Mouse (Mus musculus): ENCODE results near the gene Slc17a8.
"Not testable (repeated sequence)": the region's sequence is repeated elsewhere in the genome, so short reads cannot be mapped to it uniquely, and the experiment has no call there.

Gene Slc17a8

DNA sequence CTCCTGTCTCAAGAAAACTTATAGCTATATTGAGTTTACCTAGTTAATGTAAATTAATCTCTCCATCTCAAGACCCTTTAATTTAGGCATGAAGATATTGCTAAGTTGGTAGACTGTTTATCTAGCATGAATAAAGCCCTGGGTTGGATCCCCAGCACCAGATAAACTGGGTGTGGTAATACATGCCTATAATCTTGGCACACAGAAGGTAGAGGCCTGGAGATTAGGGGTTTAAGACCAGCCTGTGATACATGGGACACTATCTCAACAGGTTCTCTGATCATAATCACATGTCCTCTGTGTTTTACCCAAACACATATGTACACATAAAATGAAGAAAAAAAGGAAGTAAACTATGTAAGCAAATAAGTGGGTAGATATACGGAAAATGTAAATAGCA is 32.3 kb downstream of the Slc17a8 start:
- no peak for DNase-seq

- DNase-seq, result no peak
Observed at GRCm38 (mm10) chr10:89584709-89585108, 36.3 kb downstream of the Slc17a8 start.

DNA sequence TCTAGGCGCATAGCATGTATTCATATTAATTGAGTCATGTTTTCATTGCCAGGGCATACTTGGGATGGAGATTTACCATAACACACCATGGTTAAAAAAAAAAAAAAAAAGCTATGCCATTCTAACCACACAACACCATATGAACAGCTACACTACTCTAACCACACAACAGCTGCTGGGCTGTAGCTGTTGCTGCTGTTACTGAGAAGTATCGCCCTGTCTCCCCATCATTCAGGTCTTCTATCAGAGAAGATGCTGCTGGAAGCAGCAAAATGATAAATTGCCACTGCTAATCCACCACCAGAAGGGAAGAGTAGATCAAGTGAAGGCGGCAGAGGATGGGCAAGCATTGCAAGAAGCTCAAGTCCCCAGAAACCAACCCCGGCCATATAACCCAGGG is 42.3 kb downstream of the Slc17a8 start:
- DNase-seq, result no peak

DNA sequence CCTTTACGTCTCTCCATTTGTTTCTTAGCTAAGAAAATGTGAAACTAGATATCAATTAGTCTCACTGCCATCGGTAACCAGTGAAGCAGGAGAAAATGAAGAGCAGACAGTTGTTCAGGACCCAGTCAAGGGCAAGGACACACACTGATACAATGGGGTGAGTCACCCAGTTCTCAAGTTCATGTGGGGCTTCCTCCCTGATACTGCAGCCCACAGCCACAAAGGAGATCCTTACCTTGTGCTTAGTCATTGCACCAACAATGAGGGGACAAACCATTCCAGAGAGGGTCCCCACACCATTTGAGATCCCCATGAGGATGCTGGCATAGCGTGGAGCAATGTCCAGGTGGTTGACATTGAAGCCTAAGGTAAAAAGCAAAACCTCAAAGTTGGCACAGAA is 43.4 kb downstream of the Slc17a8 start:
- DNase-seq, result no peak

GRCm38 (mm10) chr10:89573421-89573820 is 47.6 kb downstream of the Slc17a8 start:
- no peak for DNase-seq

DNA sequence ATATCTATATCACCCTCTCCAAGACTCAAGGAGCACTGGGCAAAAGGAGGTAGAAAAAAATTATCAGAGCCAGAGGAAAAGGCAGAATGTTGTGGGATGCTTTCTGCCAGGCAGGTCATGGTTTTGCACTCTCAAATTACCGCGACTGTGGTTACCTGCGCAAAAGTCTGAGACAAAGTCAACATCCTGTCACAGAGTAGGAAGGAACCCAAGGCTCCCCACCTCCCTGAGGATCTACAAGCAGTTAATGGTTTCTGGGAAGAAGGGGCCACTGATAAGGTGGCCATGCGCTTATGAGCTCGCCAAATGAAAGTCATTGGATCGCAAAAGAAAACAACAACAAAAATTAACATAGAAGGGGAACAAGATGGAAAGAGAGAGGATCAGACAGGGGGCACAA is 48.1 kb downstream of the Slc17a8 start:
- no peak for DNase-seq

DNA sequence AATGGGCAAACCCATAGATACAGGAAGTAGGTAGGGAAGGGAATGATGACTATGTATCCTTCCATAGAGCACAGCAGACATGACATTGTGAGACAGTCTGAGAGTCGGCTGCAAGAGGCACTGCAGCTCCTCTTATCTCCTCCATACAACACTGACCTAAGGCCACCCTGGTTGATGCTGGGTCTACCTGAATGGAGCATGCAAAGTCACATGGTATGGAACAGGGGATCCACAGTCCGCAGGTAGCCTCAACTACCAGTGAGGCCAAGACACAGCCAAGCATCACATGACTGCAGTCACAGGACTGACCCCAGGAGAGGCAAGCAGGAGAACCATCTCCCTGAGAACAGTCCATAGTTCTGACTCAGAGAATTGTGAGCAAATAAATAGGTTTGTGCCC is 53.7 kb downstream of the Slc17a8 start:
- DNase-seq, result no peak

GRCm38 (mm10) chr10:89565301-89566022 is 55.6 kb downstream of the Slc17a8 start:
- no peak for DNase-seq

DNA sequence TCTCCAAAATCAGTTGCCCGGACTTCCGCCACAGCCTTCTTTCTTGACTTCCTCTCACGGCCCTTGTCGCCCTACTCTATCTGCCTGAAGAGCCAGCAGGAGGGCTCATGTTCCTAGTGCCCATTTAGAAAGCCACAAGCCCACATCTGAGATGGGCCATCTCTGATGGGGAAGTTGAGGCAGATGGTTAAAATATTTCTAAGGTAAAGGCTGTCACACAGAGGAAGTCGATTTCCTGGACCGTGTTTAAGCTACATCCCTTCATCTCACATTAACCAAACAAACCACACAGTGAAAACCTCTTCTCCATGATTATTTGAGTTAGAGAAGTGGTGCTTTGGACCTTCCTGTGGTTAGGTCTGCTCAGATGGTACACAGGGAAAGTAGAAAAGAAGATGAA is 58.9 kb downstream of the Slc17a8 start:
- DNase-seq, result no peak

DNA sequence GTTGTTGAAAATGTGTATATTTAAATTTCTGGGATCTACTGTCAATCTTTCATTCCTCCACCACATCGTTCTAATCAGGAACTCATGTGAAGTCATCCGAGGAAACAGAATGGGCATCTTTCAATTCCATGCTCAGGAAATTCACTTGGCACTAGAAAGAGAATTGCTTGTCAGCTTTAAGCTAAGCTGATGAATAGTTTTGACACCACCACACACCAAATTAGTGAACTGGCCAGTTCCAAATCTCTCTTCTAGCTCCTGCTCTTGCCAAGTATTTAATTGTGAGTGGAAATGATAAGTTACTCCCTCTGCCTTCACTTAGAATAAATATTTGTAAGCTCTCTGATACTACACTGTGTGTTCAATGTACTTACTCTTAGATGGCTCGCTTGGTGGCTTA is 61.7 kb downstream of the Slc17a8 start:
- no peak for DNase-seq

- DNase-seq, result not testable (repeated sequence)
Observed at GRCm38 (mm10) chr10:89554885-89555284, 66.2 kb downstream of the Slc17a8 start.

DNA sequence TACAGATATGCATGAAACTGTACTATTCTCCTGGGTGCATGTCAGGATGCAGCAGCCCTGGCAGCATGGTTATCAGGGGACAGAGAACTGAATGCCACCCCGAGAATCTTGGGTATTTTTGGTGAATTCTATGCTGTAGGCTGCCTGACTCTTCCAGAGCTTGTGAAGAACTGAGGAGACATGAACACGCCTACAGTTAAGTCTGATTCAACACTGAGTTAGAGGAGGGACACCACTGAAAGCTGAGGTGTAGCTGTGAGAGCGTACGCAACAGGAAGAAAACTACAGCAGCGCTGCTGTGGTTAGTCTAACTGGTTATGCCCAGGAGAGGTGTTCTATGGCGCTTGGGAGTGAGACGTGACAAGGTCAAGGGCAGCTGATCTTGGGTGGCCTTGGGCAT is 67.2 kb downstream of the Slc17a8 start:
- not testable (repeated sequence) for DNase-seq

DNA sequence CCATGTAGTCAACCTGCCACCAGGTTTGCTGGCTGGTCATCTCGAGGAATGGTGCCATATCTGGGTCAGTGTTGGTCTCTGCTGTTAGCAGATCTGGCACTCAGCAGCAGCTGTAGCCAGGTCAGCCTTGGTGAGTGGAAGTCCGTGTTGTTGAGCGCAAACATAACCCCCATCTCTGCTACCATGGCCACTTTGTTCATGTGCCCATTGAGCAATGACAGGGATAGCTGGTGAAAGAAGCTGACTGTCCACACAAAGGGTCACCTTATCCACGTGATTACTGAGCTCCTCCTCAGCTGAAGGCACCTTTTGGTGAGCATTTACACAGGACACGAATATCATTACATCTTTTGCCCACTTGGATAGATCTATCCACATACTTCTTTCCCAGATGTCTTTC is 68.0 kb downstream of the Slc17a8 start:
- DNase-seq, result no peak

DNA sequence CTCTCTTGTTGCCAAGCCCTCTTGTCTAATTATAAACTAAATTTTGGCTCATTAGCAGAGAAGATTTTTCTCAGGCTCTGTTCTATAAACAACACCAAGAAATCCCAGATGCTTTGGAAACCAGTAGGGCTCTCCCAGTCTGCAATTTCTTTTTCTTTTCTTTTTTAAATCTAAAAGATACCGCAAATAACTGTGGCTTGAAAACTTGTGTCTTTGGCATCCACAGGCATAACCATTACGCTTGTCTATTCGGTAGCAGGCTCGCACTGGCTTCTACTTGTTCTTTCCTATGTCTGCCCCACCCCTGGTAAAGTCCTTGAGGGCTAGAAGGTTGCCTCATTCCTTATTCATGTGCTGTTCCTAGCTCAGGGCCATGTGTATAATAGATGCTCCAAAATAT is 69.4 kb downstream of the Slc17a8 start:
- no peak for DNase-seq

GRCm38 (mm10) chr10:89548028-89548427 is 73.0 kb downstream of the Slc17a8 start:
- DNase-seq, result no peak

GRCm38 (mm10) chr10:89546989-89547388 is 74.1 kb downstream of the Slc17a8 start:
- no peak for DNase-seq

DNA sequence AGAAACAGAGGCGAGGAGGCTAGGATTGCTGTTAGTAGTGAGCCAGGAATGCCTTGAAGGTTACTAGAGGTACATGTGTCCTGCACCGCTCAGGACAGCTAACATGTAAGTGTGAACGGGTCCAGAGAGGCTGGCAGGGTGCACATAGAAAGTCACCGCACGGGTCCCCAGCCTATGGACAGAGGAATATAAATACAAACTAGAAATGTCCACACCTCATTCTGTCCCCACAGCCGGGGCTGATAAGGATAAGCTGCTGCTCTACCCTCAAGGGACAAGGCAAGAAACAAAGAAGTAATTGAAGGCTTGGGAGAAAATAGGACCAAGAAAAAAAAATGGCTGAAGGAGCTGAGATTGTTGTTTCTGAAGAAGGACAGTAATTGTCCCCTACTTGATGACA is 77.2 kb downstream of the Slc17a8 start:
- no peak for DNase-seq

DNA sequence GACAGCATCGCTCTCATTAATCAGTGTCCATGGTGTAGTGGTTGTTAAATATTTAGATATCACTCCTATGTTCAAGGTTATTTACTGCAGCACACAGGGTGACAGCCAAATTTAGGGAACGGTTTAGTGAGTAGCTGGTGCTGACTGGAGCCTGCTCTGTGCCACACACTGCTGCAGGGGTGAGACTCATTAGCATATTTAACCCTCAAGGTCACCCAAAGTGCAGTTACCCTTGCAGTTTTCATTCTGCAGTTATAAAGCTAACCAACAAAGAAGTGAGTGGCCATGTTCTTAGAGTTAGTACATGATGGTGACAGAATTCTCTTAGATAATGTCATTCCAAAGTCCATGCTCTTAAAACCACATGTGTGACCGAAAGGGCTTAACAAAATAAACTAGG is 78.7 kb downstream of the Slc17a8 start:
- no peak for DNase-seq

DNA sequence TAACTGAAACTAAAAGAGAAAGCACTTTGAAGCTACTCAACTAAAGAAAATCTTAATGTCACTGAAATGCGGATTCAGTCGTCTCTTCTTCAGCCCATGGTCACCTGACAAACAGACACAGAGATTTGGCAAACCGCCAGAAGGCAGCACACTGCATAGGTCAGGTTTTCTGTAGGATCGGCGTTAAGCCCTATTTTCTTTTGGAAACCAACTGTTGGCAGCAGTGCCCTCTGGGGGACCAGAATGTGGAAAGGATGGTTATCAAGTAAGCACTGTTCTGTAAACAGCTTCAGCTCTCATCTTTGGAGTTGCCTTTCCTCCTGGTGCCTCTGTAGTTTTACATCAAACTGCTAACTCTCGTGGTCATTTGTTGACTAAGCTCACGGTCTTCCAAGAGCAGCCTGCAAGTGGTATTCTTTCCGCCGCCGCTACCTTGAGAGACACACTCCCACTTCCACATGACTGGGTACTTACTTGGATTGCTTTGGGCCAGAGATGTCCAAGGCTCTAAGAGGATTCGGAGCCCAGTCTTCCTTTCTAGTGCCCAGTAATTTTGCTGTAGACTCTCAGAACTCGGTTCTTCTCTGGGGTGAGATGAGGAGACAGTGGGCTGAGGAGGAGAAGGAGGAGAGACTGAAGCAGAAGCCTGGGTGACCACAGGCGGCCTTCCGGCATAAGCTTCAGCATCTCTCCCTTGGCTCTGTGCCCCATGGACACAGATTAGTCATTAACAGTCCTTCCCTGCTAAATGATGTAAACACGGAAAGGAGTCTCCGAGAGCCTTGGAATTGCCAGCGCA is 87.9 kb downstream of the Slc17a8 start, which contains the start of gene Nr1h4:
Gene Nr1h4, minus strand, starts transcription at position 657 of the 799 bp plus-strand sequence.
- no peak for DNase-seq

- no peak for DNase-seq
Observed at GRCm38 (mm10) chr10:89532451-89532850, 88.6 kb downstream of the Slc17a8 start.

- no peak for DNase-seq
Observed at GRCm38 (mm10) chr10:89531976-89532375, 89.1 kb downstream of the Slc17a8 start.

DNA sequence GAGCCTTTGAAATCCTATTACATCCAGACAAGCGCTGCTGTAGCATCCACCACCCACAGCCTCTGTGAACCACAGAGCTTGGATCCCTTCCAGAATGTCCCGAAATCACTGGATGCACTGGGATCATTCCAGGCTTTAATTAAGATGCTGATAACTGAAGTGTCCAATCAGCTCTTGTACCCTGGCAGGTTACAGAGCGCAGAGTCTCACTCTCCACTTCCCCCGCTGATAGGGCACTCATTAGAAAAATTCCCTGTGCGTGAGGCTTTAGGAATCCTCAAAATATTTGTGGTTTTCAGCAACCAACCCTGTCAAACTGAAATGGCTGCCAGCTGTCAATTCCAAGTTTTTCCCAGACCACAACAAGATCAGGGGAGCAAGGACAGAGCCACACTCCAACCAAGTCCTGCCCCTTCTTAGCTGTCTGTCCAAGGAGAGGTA is 89.8 kb downstream of the Slc17a8 start:
- no peak for DNase-seq

DNA sequence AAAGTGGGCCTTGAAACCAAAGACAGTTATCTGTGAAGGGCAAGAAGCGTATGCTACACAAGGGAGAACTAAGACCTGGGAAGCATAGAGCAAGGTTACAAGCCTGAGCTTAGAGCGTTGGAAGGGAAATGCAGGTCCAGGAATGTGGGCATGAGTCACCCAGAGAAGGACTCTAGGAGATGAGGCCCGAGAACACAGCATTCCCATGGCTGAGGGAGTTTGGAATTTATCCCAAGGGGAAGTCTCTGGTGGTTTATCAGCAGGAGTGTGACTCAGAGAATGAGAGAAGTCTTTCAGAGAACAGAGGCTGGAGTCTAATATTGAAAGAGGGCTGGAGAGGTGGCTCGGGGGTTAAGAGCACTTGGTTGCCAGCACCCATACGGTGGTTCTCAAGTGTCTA is 94.0 kb downstream of the Slc17a8 start:
- no peak for DNase-seq

DNA sequence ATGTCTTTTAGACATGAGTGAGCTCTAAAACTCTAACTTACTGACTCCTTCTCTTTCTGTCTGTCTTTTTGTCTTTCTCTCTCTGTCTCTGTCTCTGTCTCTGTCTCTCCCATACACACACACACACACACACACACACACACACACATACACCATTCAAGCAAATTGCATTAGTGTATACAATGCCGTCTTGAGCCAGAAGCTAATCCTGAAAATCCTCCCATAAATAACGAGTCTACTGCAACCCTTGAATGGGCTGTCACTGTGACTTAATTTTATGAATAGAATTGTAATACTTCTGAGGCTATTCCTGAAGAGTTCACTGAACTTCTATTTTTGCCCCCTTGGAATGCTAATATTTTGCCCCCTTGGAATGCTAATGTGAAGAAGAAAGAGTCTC is 95.2 kb downstream of the Slc17a8 start:
- DNase-seq, result no peak

Data from right cerebral cortex, postnatal 25 days (tissue).